Mouse (Mus musculus): ENCODE measurements around the gene Ythdc1.
"Not testable (repeated sequence)": the region's sequence is repeated elsewhere in the genome, so short reads cannot be mapped to it uniquely, and the experiment has no call there.

The Ythdc1 gene
- long read RNA-seq, experiment 1, partial matches to known transcripts: 23 of 27 reads
- long read RNA-seq, experiment 1, other reads (novel, unspliced or antisense): 2 of 27 reads
- long read RNA-seq, experiment 2, partial matches to known transcripts: 27 of 34 reads
- long read RNA-seq, experiment 2, other reads (novel, unspliced or antisense): 4 of 34 reads

GRCm38 (mm10) chr5:86803962-86804940, at the start of gene Ythdc1:
Gene Ythdc1 (plus strand): TSS chr5:86804221.
- intact Hi-C loops (cut with DNase I): loop anchor here (10.0 kb wide), 1 partner anchor 629 kb away; the partner anchor contains the start of gene Uba6

DNA sequence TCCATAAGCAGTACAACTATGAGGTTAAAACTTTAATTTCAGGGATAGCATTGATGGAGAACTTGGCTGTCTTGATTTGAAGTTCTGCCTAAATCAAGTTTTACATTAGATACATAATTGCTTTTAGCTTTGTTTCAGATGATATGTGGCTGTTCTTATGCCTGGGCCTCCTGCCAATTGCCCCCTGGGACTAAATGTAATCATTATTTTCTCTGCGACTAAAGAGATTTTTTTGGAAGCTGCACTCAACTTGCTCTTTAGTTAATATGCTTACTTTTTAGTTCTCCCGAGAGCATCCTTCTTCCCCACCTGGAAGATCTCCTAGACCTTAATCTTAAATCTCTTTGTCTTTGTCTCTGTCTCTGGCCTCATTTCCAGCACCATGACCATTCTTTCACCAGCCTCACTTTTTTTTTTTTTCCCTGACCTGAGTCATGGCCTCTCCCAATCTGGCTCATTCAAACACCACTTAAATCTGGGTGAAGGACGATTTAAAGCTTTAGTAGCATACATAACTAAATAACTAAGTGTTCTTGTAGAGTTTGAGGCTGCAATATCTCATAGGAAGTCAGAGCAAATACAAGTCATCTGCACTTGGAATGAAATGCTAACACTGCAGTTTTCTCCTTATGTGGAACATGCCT, 34.9 kb upstream of the Ythdc1 start:
- intact Hi-C loops (cut with DNase I): no loop called here

DNA sequence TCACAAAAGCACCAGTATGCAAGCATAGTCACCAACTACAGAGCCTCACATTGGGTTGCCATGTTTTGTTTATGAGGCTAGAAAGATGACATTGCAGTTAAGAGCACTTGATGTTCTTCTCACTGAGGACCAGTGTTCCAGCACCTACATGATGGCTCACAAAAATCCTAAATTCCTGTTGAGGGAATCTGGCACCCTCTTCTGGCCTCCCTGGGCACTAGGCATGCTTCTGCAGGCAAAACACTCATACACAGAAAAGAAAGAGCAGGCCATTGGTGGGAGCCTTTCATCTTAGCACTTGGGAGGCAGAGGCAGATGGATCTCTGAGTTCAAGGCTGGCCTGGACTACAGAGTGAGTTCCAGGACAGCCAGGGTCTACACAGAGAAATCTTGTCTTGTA, 33.0 kb upstream of the Ythdc1 start:
- intact Hi-C loops (cut with DNase I): no loop called here

DNA sequence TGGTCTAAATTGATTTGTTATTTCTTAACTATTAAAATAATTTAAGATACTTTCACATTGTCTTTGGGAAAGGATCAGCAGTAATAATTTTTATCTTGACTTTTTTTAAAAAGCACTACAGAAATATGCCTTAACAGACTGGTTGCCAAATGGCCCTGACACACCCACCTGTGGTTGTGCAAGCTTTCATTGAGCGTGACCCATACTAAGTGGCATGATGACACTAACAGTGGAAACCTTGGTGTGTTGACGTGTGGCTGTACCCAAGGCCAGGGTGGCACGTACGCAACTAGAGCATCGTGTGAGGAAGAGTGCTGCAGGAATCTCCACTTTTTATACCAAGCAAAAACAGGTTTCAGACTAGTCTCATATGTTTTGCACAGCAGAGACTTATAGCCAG, 27.1 kb upstream of the Ythdc1 start:
- intact Hi-C loops (cut with DNase I): no loop called here

GRCm38 (mm10) chr5:86778471-86778870, 25.6 kb upstream of the Ythdc1 start:
- intact Hi-C loops (cut with DNase I): no loop called here

- intact Hi-C loops (cut with DNase I): no loop called here
These were observed 21.0 kb upstream of the Ythdc1 start for GRCm38 (mm10) chr5:86783059-86783458.

DNA sequence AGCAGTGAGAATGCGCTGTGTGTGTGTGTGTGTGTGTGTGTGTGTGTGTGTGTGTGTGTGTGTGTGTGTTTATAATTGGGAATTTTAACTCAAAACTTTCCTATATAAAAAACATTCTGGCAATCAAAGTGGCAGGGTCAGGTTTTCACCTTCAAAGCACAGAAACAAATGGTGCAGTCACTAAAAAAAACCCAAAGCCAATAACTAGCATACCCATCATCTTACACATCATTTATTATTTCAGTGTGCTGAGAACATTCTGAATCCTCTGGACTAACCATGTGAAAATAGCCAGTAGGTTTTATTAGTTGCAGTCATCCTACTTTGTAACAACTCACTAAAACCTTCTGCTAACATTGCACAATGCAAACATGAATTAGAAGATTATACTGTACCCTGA, 19.8 kb upstream of the Ythdc1 start:
- intact Hi-C loops (cut with DNase I): no loop called here

GRCm38 (mm10) chr5:86786798-86787197, 17.2 kb upstream of the Ythdc1 start:
- intact Hi-C loops (cut with DNase I): no loop called here

DNA sequence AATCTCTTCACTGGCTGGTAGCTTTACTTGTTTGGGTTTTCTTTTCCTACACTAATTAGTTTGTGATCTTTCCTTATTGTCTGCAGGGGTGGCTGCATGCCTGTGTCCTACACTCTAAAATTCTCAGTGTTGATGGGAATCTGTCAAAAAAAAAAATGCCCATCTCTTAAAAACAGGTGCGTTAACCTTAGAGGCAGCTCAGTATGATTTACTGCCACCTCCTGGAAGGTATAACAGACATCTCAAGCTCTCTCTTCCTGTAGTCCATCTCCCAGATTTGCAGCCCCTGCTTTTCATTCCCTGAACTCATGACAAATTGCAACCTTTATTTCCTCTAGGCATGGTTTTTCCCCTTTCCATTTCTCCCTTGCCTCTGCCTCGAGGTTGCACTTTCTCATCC, 14.1 kb upstream of the Ythdc1 start:
- intact Hi-C loops (cut with DNase I): no loop called here

DNA sequence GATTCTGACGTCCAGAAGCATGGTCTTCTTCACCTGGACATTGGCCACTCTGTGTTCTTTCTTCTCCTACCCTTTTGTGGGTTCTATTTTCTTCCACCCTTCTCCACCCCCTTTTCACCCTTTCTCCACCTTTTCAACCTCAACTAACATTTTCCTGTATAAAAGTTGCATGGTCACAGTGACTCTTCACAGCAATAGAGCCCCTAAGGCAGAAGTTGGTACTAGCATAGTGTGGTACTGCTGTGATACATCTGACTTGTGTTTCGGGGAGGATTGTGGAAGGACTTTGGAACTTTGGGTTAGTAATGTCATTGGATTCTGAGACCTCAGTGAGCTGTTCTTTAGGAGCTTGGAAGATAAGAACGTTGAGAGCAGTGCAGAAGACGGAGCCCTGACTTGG, 11.8 kb upstream of the Ythdc1 start:
- intact Hi-C loops (cut with DNase I): no loop called here

DNA sequence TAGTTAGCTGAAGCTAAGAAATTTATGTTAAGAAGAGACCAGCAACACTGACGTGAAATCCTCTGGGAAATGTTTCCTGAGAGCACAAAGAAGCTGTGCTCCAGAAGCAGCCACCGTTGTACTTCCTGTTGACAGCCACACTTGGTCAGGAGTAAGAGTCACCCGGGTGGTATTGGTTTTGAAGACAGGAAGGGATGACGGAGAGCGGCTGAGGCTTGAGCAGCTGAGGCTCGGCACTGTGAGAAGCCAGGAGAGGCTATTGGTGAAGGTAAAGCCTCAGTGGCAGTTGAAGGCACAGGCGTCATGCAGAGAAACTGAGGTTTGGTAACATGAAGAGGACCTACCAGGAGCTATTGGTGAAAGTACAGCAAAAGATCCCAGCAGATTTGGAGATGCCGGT, 11.2 kb upstream of the Ythdc1 start:
- intact Hi-C loops (cut with DNase I): no loop called here

DNA sequence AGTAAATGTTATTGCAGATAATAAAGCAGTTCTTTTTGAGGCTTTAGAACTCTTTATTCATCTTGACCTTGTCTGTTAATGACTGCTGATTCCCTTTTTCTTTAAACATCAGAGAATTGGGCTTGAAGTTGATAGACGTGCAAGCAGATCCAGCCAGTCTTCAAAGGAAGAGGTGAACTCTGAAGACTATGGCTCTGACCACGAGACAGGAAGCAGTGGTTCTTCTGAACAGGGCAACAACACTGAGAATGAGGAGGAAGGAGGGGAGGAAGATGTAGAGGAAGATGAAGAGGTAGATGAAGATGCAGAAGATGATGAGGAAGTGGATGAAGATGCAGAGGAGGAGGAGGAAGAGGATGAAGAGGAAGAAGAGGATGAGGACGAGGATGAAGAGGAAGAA, 12.8 kb downstream of the Ythdc1 start:
- intact Hi-C loops (cut with DNase I): no loop called here

GRCm38 (mm10) chr5:86836378-86836777, 32.4 kb downstream of the Ythdc1 start:
- intact Hi-C loops (cut with DNase I): not testable (repeated sequence)

- intact Hi-C loops (cut with DNase I): no loop called here
These were observed 34.1 kb downstream of the Ythdc1 start for GRCm38 (mm10) chr5:86838110-86838509.

GRCm38 (mm10) chr5:86839472-86839871, 35.5 kb downstream of the Ythdc1 start:
- intact Hi-C loops (cut with DNase I): no loop called here

DNA sequence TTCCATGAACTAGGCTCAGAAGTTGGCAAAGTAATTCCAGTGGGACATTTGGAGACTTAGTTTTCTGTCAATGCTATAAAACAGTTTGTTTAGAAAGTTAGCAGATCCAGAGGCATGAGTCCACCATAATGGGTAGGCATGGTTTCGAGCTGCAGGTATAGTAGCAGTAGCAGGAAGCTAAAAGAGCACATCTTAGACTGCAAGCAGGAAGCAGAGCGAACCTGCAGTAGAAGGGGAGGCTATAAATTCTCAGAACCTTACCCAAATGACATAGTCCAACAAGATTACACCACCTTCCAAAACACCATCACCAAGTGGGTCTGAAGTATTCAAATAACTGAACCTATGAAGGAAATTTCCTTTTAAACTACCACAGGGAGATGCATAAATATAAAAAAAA, 36.2 kb downstream of the Ythdc1 start:
- intact Hi-C loops (cut with DNase I): no loop called here

DNA sequence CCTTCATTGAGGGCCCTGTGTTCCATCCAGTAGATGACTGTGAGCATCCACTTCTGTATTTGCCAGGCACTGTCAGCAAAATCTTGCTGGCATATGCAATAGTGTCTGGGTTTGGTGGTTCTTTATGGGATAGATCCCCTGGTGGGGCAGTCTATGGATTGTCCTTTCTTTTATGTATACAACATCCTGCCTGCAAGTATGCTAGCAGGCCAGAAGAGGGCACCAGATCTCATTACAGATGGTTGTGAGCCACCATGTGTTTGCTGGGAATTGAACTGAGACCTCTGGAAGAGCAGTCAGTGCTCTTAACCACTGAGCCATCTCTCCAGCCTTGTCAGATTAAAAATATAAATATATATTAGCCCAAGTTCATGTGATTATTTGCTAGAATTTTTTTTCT, 37.2 kb downstream of the Ythdc1 start:
- intact Hi-C loops (cut with DNase I): not testable (repeated sequence)

GRCm38 (mm10) chr5:86850104-86850503, 46.1 kb downstream of the Ythdc1 start:
- intact Hi-C loops (cut with DNase I): loop anchor here (10.0 kb wide), 1 partner anchor 295 kb away; the partner anchor contains the start of gene Ugt2b5

DNA sequence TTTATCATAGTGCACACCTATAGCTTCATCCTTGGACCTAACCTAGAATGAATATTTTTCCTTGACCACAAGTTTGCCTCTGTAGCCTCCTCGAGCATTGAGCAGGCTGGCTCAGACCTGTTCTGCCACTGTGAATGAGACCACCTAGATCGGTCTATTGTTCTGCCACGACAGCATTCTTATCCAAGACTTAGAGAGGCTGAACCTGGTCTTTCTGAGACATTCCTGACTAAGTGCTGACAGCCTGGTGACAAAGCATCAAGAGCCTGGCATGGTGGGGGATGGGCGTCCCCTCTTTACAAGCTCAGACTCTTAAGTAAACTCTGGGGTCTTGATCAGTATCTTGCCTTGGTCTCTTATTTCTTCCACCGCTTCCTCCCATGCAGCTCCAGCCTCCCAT, 47.6 kb downstream of the Ythdc1 start:
- intact Hi-C loops (cut with DNase I): loop anchor here (10.0 kb wide), 1 partner anchor 293 kb away; the partner anchor contains the start of gene Ugt2b5

GRCm38 (mm10) chr5:86856505-86856904, 52.5 kb downstream of the Ythdc1 start:
- intact Hi-C loops (cut with DNase I): loop anchor here (10.0 kb wide), 1 partner anchor 288 kb away; the partner anchor contains the start of gene Ugt2b5

GRCm38 (mm10) chr5:86857682-86858081, 53.7 kb downstream of the Ythdc1 start:
- intact Hi-C loops (cut with DNase I): loop anchor here (10.0 kb wide), 1 partner anchor 287 kb away; the partner anchor contains the start of gene Ugt2b5

GRCm38 (mm10) chr5:86858336-86858735, 54.3 kb downstream of the Ythdc1 start:
- intact Hi-C loops (cut with DNase I): loop anchor here (10.0 kb wide), 1 partner anchor 286 kb away; the partner anchor contains the start of gene Ugt2b5

All from adrenal gland (tissue).